Mouse (Mus musculus) embryonic facial prominence, embryonic 14.5 days (tissue): ENCODE data around the gene Gbx1. TPM values are rescaled to one million over a fixed set of nuclear protein-coding genes. Genes with fewer than 3 reads are reported as not detected.

Experiments
- ATAC-seq: fragments of 200-750 bp; cut with Nextera tagmentation; 2 replicates; pipeline ENCODE4 v1.8.0; 2017; ENCODE audit warnings: low read depth, moderate number of reproducible peaks, moderate TSS enrichment
- DNase-seq: peaks from one replicate; pipeline ENCODE4 v3.0.0-alpha.2; 2015; ENCODE audit warnings: low spot score
- H3K27ac ChIP-seq: fragments of 300-500 bp; sonication (generic); replicated peaks from 2 replicates; pipeline ENCODE4 v1.5.1; 2014; ENCODE audit warnings: low read depth, mild to moderate bottlenecking, low read length, moderate library complexity
- H3K27me3 ChIP-seq: fragments of 300-500 bp; sonication (generic); replicated peaks from 2 replicates; pipeline ENCODE4 v1.6.1; 2014; ENCODE audit warnings: low read length; ENCODE audit not compliant: control insufficient read depth, insufficient read depth
- H3K36me3 ChIP-seq: fragments of 300-500 bp; sonication (generic); 2 replicates; pipeline ENCODE4 v1.6.1; 2014; ENCODE audit warnings: low read length, mixed read lengths; ENCODE audit not compliant: control insufficient read depth, insufficient read depth
- H3K4me1 ChIP-seq: fragments of 300-500 bp; sonication (generic); 2 replicates; pipeline ENCODE4 v1.6.1; 2014; ENCODE audit warnings: antibody characterized with exemption, low read length; ENCODE audit not compliant: control insufficient read depth, insufficient read depth
- H3K4me2 ChIP-seq: fragments of 300-500 bp; sonication (generic); 2 replicates; pipeline ENCODE4 v1.6.1; 2014; ENCODE audit warnings: low read depth, mild to moderate bottlenecking, low read length, moderate library complexity, mixed read lengths
- H3K4me3 ChIP-seq: fragments of 300-500 bp; sonication (generic); 2 replicates; pipeline ENCODE4 v1.5.1; 2014; ENCODE audit warnings: low read depth, mild to moderate bottlenecking, low read length
- H3K9ac ChIP-seq: fragments of 300-500 bp; sonication (generic); 2 replicates; pipeline ENCODE4 v1.6.1; 2014; ENCODE audit warnings: low read depth, mild to moderate bottlenecking, low read length, moderate library complexity, mixed read lengths
- H3K9me3 ChIP-seq: fragments of 300-500 bp; sonication (generic); 2 replicates; pipeline ENCODE4 v1.6.1; 2016; ENCODE audit warnings: low read length; ENCODE audit not compliant: control insufficient read depth
- WGBS: fragments of 180-500 bp; shearing (Covaris S2); extraction: QIAGEN DNeasy Blood & Tissue Kit; methylation state at CpG from one replicate; pipeline ENCODE4 v1.1.7; 2014; 5-methylcytosine and 5-hydroxymethylcytosine counted together
- polyA plus RNA-seq: library from polyadenylated mRNA; unstranded; fragments of >200 nt; fragmentation: Nextera tagmentation; extraction: Ambion mirVana; gene quantifications from 2 replicates; pipeline ENCODE4 v1.2.1, GENCODE M21; 2014

Gbx1 gene
- polyA plus RNA-seq, 1 experiment from 2014 or later, result 0.04 TPM

GRCm38 (mm10) chr5:24512271-24512670, 14.7 kb downstream of the Gbx1 start:
- Histone ChIP-seq H3K4me1 (no peaks in the 10 kb centered on the region), H3K27me3 (no peaks in the 10 kb centered on the region), H3K9me3 (no peaks in the 10 kb centered on the region), H3K9ac (no peak overlapping the region), H3K27ac (no peak overlapping the region), H3K4me2 (no peak overlapping the region), H3K4me3 (no peak overlapping the region), H3K36me3 (no peaks in the 10 kb centered on the region)
- DNase-seq, result peak; percentile 34
- 0 out of 2 replicates have a peak, but pooled peaks have one; percentile 18 for ATAC-seq
- 42% methylated on average over 8 of the region's 8 CpGs for WGBS

- no peak for ATAC-seq
- no peaks in the 10 kb centered on the region for H3K36me3 ChIP-seq
- no peaks in the 10 kb centered on the region for H3K27me3 ChIP-seq
- H3K9ac ChIP-seq, result no peak overlapping the region
- H3K27ac ChIP-seq, result no peak overlapping the region
- H3K9me3 ChIP-seq, result no peaks in the 10 kb centered on the region
- H3K4me1 ChIP-seq, result no peaks in the 10 kb centered on the region
- no peak overlapping the region for H3K4me3 ChIP-seq
- no peak overlapping the region for H3K4me2 ChIP-seq
- 45% methylated on average over 11 of the region's 11 CpGs for WGBS
- no peak for DNase-seq
Measured at GRCm38 (mm10) chr5:24510635-24511034, 16.4 kb downstream of the Gbx1 start.

- no peak overlapping the region for H3K4me3 ChIP-seq
- peaks cover 9% of the 10 kb centered on the region for H3K27me3 ChIP-seq
- WGBS, result 91% methylated on average over 7 of the region's 7 CpGs
- no peaks in the 10 kb centered on the region for H3K36me3 ChIP-seq
- 0 out of 2 replicates have a peak, but pooled peaks cover 3% of the 10 kb centered on the region for H3K4me1 ChIP-seq
- H3K27ac ChIP-seq, result no peak overlapping the region
- no peak overlapping the region for H3K9ac ChIP-seq
- ATAC-seq, result no peak
- H3K9me3 ChIP-seq, result no peaks in the 10 kb centered on the region
- no peak overlapping the region for H3K4me2 ChIP-seq
- no peak for DNase-seq
Measured at GRCm38 (mm10) chr5:24508406-24508805, 18.6 kb downstream of the Gbx1 start.

- Histone ChIP-seq H3K27ac (no peak overlapping the region), H3K4me1 (0 out of 2 replicates have a peak, but pooled peaks cover 3% of the 10 kb centered on the region), H3K4me2 (no peak overlapping the region), H3K9ac (no peak overlapping the region), H3K4me3 (no peak overlapping the region), H3K9me3 (no peaks in the 10 kb centered on the region), H3K27me3 (peaks cover 9% of the 10 kb centered on the region), H3K36me3 (peaks cover 23% of the 10 kb centered on the region)
- ATAC-seq, result no peak
- 30% methylated on average over 2 of the region's 2 CpGs for WGBS
- no peak for DNase-seq
Measured at GRCm38 (mm10) chr5:24505513-24505912, 21.5 kb downstream of the Gbx1 start.

- Histone ChIP-seq H3K27ac (no peak overlapping the region), H3K9ac (no peak overlapping the region), H3K4me2 (no peak overlapping the region), H3K4me3 (no peak overlapping the region), H3K9me3 (no peaks in the 10 kb centered on the region), H3K36me3 (peaks cover 51% of the 10 kb centered on the region), H3K27me3 (peaks cover 9% of the 10 kb centered on the region), H3K4me1 (0 out of 2 replicates have a peak, but pooled peaks cover 3% of the 10 kb centered on the region)
- ATAC-seq (no peak), DNase-seq (no peak)
- 71% methylated on average over 4 of the region's 4 CpGs for WGBS
Measured at GRCm38 (mm10) chr5:24502786-24503185, 24.2 kb downstream of the Gbx1 start.

GRCm38 (mm10) chr5:24500851-24501250, 26.2 kb downstream of the Gbx1 start:
- Histone ChIP-seq H3K27me3 (peaks cover 9% of the 10 kb centered on the region), H3K9ac (no peak overlapping the region), H3K36me3 (peaks cover 67% of the 10 kb centered on the region), H3K4me2 (no peak overlapping the region), H3K4me1 (0 out of 2 replicates have a peak, but pooled peaks cover 3% of the 10 kb centered on the region), H3K4me3 (no peak overlapping the region), H3K9me3 (no peaks in the 10 kb centered on the region), H3K27ac (no peak overlapping the region)
- WGBS, result 73% methylated on average over 11 of the region's 11 CpGs
- DNase-seq, result peak; percentile 65
- ATAC-seq, result no peak

- Histone ChIP-seq H3K27me3 (no peaks in the 10 kb centered on the region), H3K9me3 (no peaks in the 10 kb centered on the region), H3K4me1 (no peaks in the 10 kb centered on the region), H3K27ac (no peak overlapping the region), H3K9ac (no peak overlapping the region), H3K4me2 (no peak overlapping the region), H3K36me3 (peaks cover 83% of the 10 kb centered on the region), H3K4me3 (no peak overlapping the region)
- DNase-seq, result no peak
- 78% methylated on average over 10 of the region's 10 CpGs for WGBS
- ATAC-seq, result no peak
Measured at GRCm38 (mm10) chr5:24499113-24499512, 27.9 kb downstream of the Gbx1 start.

GRCm38 (mm10) chr5:24497526-24497925, 29.5 kb downstream of the Gbx1 start:
- ATAC-seq (no peak), DNase-seq (no peak)
- WGBS, result 62% methylated on average over 12 of the region's 12 CpGs

GRCm38 (mm10) chr5:24496756-24497155, 30.2 kb downstream of the Gbx1 start:
- DNase-seq (no peak), ATAC-seq (no peak)
- Histone ChIP-seq H3K9me3 (no peaks in the 10 kb centered on the region), H3K9ac (no peak overlapping the region), H3K4me1 (no peaks in the 10 kb centered on the region), H3K4me3 (no peak overlapping the region), H3K36me3 (peaks cover 96% of the 10 kb centered on the region), H3K27me3 (no peaks in the 10 kb centered on the region), H3K4me2 (no peak overlapping the region), H3K27ac (no peak overlapping the region)
- 57% methylated on average over 6 of the region's 6 CpGs for WGBS

More at GRCm38 (mm10) chr5:24497526-24497925, 29.5 kb downstream of the Gbx1 start:
- Histone ChIP-seq H3K27ac (no peak overlapping the region), H3K4me1 (no peaks in the 10 kb centered on the region), H3K27me3 (no peaks in the 10 kb centered on the region), H3K9ac (no peak overlapping the region), H3K36me3 (peaks cover 94% of the 10 kb centered on the region), H3K4me3 (no peak overlapping the region), H3K9me3 (no peaks in the 10 kb centered on the region), H3K4me2 (no peak overlapping the region)
